Mouse (Mus musculus): Measurements from ENCODE around the gene Maz.

DNA sequence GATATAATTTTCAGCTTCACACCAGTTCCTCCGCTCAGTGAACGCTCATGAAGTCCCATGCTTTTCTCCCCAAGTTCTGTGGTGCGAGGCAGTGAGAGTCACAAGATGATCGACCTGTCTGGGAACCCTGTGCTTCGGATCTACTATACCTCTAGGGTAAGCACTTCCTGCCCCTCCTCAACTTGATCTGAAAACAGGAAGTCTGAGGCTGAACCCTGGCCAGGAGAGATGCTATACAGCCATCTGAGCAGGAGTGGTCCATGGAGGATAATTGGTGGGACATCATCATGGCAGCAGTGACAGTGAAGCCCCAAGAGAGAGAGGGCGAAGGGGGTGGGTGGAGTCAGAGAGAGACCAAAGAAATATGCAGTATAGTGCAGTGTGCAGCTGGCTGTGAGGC, 48.0 kb downstream of the Maz start:
- TF ChIP-seq EP300 (IDR thresholded peaks at IDR 0.05; ENCODE audit: low read depth): no peak
- TF ChIP-seq CTCF (IDR thresholded peaks at IDR 0.05; ENCODE audit: low read depth): no peak
